ENCODE assay signal across 12 mouse cellular contexts in the genomic region with DNA sequence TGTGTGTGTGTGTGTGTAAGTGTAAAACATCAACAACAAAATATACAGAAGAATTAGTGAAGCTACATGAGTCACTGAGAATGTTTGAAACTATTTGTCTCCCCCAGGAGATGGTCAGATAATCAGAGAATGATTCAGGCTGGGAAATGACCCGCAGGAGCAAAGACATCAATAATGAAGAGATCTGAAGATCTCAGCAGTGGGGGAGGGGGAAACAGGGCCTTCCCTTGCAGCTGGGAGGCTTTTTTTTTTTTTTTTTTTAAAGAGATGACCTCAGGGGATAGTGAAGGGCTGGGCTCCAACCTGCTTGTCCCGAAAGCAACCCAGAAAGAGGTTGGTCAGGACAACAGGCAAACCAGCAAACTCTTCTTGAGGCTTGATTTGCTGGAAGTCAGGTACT. TPM values are rescaled to one million over a fixed set of nuclear protein-coding genes. Genes with fewer than 3 reads are reported as not detected.
DNase-seq lines count a peak whose midpoint lies in the region.
"Had no signal": no experiment of that assay in that cellular context is flagged by ENCODE, and none has a peak within 500 bp of the region (broad histone marks: within the 10 kb centered on the region; RNA-seq: fewer than 3 reads in every experiment).

No protein-coding gene starts in this region.

- DNase-seq in embryo, embryonic 10.5 days (ENCODE audit: low spot score) = peak; percentile 36
- DNase-seq in embryo, embryonic 10 days (ENCODE audit: low spot score) = no peak
- peak; percentile 58 for DNase-seq in 3T3-L1 (ENCODE audit: low read depth, low spot score)
- peak; percentile 77 for DNase-seq in Muller cell, postnatal 12 days (ENCODE audit: inconsistent ontology term)
- peak; percentile 16 for DNase-seq in gastrocnemius, postnatal 25 days
- DNase-seq in ovary, adult 18-20 months (ENCODE audit: low spot score) = no peak
- DNase-seq in left cerebral cortex, adult 9 months (ENCODE audit: low spot score in 2 of 2) = no peak
- DNase-seq: B cell, adult 2 months; cerebellum, postnatal 10 days; heart, postnatal 10 days; kidney, adult 8-10 months; kidney, postnatal 36 days had no signal

RNA-seq across cellular contexts. Expression of gene Cradd, which starts 38.4 kb away (rescaled TPM):
- total RNA-seq in gastrocnemius, postnatal 25 days (2021) = 1 to 10 TPM; 8.3 to 8.5 TPM

RNA-seq across cellular contexts. Expression of gene Socs2, which starts 54.7 kb away (rescaled TPM):
- total RNA-seq in gastrocnemius, postnatal 25 days (2021) = 10 to 100 TPM in 1 of 2 experiments, 1 to 10 TPM in 1; 5.0 to 12.4 TPM

Comparison
In these comparisons a context has a peak if more than half of its experiments do, and no peak if none do; other contexts are left out.
1. DNase-seq: peak in embryo, embryonic 10.5 days (single experiment), 3T3-L1 (single experiment), Muller cell, postnatal 12 days (single experiment) and gastrocnemius, postnatal 25 days (single experiment); none in embryo, embryonic 10 days (single experiment), ovary, adult 18-20 months (single experiment) and left cerebral cortex, adult 9 months (0 of 2).